Mouse (Mus musculus): ENCODE results near the gene Grpel1. TPM values are rescaled to one million over a fixed set of nuclear protein-coding genes. Genes with fewer than 3 reads are reported as not detected.

Gene Grpel1
- 46.3 TPM for polyA plus RNA-seq (2012; fragmentation: generic; extraction: Trizol)

- Histone ChIP-seq H3K27me3 (ENCODE audit: control insufficient read depth, insufficient read depth, insufficient read length) (no peaks in the 10 kb centered on the region), H3K4me2 (ENCODE audit: low read depth) (peak within 1 kb of the TSS; percentile 99), H3K4me3 (peak within 1 kb of the TSS; percentile 85), H3ac (ENCODE audit: control insufficient read depth, insufficient read length) (peak within 1 kb of the TSS; percentile 28), H3K36me3 (ENCODE audit: control insufficient read depth, insufficient read depth) (peaks cover 11% of the 10 kb centered on the region), H3K79me2 (ENCODE audit: control insufficient read depth, insufficient read depth) (peaks cover 41% of the 10 kb centered on the region)
- TF ChIP-seq REST (IDR thresholded peaks at IDR 0.05; ENCODE audit: insufficient read depth, insufficient read length) (no peak), POLR2AphosphoS2 (IDR thresholded peaks at IDR 0.05; ENCODE audit: insufficient read length, low read depth) (peak; percentile 98), TCF3 (IDR thresholded peaks at IDR 0.05; ENCODE audit: insufficient read length, low read depth) (no peak), POLR2A (IDR thresholded peaks at IDR 0.05; ENCODE audit: insufficient read length, low read depth) (peak; percentile 98), MAX (IDR thresholded peaks at IDR 0.05; ENCODE audit: low read depth) (no peak), CEBPB (IDR thresholded peaks at IDR 0.05; ENCODE audit: insufficient read depth, poor library complexity, severe bottlenecking) (no peak), MYOG (IDR thresholded peaks at IDR 0.05; ENCODE audit: control insufficient read depth in 1 of 3, insufficient read depth in 1 of 3, insufficient read length in 2 of 3, low read depth in 2 of 3) (no peak), SRF (IDR thresholded peaks at IDR 0.05; ENCODE audit: control insufficient read depth, insufficient read length, low read depth) (peak; percentile 30), USF1 (IDR thresholded peaks at IDR 0.05; ENCODE audit: low read depth) (no peak), MYOD1 (IDR thresholded peaks at IDR 0.05; ENCODE audit: control insufficient read depth in 1 of 3, insufficient read length in 2 of 3, low read depth in 2 of 3) (peak in 1 of 3 experiments; percentile 1), TCF12 (IDR thresholded peaks at IDR 0.05; ENCODE audit: insufficient read depth, poor library complexity, severe bottlenecking) (no peak), E2F4 (IDR thresholded peaks at IDR 0.05; ENCODE audit: insufficient read depth) (no peak)
These were observed at the start of gene Grpel1 for GRCm38 (mm10) chr5:36464709-36465661. TSS of gene Grpel1 (plus strand) at chr5:36464998.

GRCm38 (mm10) chr5:36419861-36420260 is 44.9 kb upstream of the Grpel1 start:
- H3K4me2 ChIP-seq (ENCODE audit: low read depth) = no peak overlapping the region
- no peaks in the 10 kb centered on the region for H3K79me2 ChIP-seq (ENCODE audit: control insufficient read depth, insufficient read depth)
- peaks cover 10% of the 10 kb centered on the region for H3K27me3 ChIP-seq (ENCODE audit: control insufficient read depth, insufficient read depth, insufficient read length)
- no peak overlapping the region for H3K4me3 ChIP-seq
- no peak overlapping the region for H3ac ChIP-seq (ENCODE audit: control insufficient read depth, insufficient read length)
- TF ChIP-seq POLR2A (IDR thresholded peaks at IDR 0.05; ENCODE audit: insufficient read length, low read depth) (no peak), TCF3 (IDR thresholded peaks at IDR 0.05; ENCODE audit: insufficient read length, low read depth) (no peak), POLR2AphosphoS2 (IDR thresholded peaks at IDR 0.05; ENCODE audit: insufficient read length, low read depth) (no peak), E2F4 (IDR thresholded peaks at IDR 0.05; ENCODE audit: insufficient read depth) (no peak), TCF12 (IDR thresholded peaks at IDR 0.05; ENCODE audit: insufficient read depth, poor library complexity, severe bottlenecking) (no peak), REST (IDR thresholded peaks at IDR 0.05; ENCODE audit: insufficient read depth, insufficient read length) (no peak), CEBPB (IDR thresholded peaks at IDR 0.05; ENCODE audit: insufficient read depth, poor library complexity, severe bottlenecking) (no peak), USF1 (IDR thresholded peaks at IDR 0.05; ENCODE audit: low read depth) (no peak), MAX (IDR thresholded peaks at IDR 0.05; ENCODE audit: low read depth) (no peak)
- H3K36me3 ChIP-seq (ENCODE audit: control insufficient read depth, insufficient read depth) = no peaks in the 10 kb centered on the region

- TF ChIP-seq CEBPB (IDR thresholded peaks at IDR 0.05; ENCODE audit: insufficient read depth, poor library complexity, severe bottlenecking) (no peak), MYOG (IDR thresholded peaks at IDR 0.05; ENCODE audit: control insufficient read depth in 1 of 3, insufficient read depth in 1 of 3, insufficient read length in 2 of 3, low read depth in 2 of 3) (no peak), REST (IDR thresholded peaks at IDR 0.05; ENCODE audit: insufficient read depth, insufficient read length) (no peak), TCF3 (IDR thresholded peaks at IDR 0.05; ENCODE audit: insufficient read length, low read depth) (no peak), MAX (IDR thresholded peaks at IDR 0.05; ENCODE audit: low read depth) (no peak), MYOD1 (IDR thresholded peaks at IDR 0.05; ENCODE audit: control insufficient read depth in 1 of 3, insufficient read length in 2 of 3, low read depth in 2 of 3) (no peak), E2F4 (IDR thresholded peaks at IDR 0.05; ENCODE audit: insufficient read depth) (no peak), TCF12 (IDR thresholded peaks at IDR 0.05; ENCODE audit: insufficient read depth, poor library complexity, severe bottlenecking) (no peak), USF1 (IDR thresholded peaks at IDR 0.05; ENCODE audit: low read depth) (no peak), POLR2A (IDR thresholded peaks at IDR 0.05; ENCODE audit: insufficient read length, low read depth) (no peak), POLR2AphosphoS2 (IDR thresholded peaks at IDR 0.05; ENCODE audit: insufficient read length, low read depth) (no peak), SRF (IDR thresholded peaks at IDR 0.05; ENCODE audit: control insufficient read depth, insufficient read length, low read depth) (no peak)
- no peak overlapping the region for H3ac ChIP-seq (ENCODE audit: control insufficient read depth, insufficient read length)
- H3K36me3 ChIP-seq (ENCODE audit: control insufficient read depth, insufficient read depth) = no peaks in the 10 kb centered on the region
- H3K4me3 ChIP-seq = no peak overlapping the region
- H3K27me3 ChIP-seq (ENCODE audit: control insufficient read depth, insufficient read depth, insufficient read length) = peaks cover 22% of the 10 kb centered on the region
- no peak overlapping the region for H3K4me2 ChIP-seq (ENCODE audit: low read depth)
- H3K79me2 ChIP-seq (ENCODE audit: control insufficient read depth, insufficient read depth) = no peaks in the 10 kb centered on the region
These were observed 42.1 kb upstream of the Grpel1 start for GRCm38 (mm10) chr5:36422689-36423088.

- no peak overlapping the region for H3K4me2 ChIP-seq (ENCODE audit: low read depth)
- H3K4me3 ChIP-seq = no peak overlapping the region
- H3K36me3 ChIP-seq (ENCODE audit: control insufficient read depth, insufficient read depth) = no peaks in the 10 kb centered on the region
- no peak for TF ChIP-seq MYOD1 (IDR thresholded peaks at IDR 0.05; ENCODE audit: control insufficient read depth in 1 of 3, insufficient read length in 2 of 3, low read depth in 2 of 3)
- no peak for TF ChIP-seq POLR2A (IDR thresholded peaks at IDR 0.05; ENCODE audit: insufficient read length, low read depth)
- TF ChIP-seq REST (IDR thresholded peaks at IDR 0.05; ENCODE audit: insufficient read depth, insufficient read length) = no peak
- TF ChIP-seq USF1 (IDR thresholded peaks at IDR 0.05; ENCODE audit: low read depth) = no peak
- TF ChIP-seq CEBPB (IDR thresholded peaks at IDR 0.05; ENCODE audit: insufficient read depth, poor library complexity, severe bottlenecking) = no peak
- TF ChIP-seq E2F4 (IDR thresholded peaks at IDR 0.05; ENCODE audit: insufficient read depth) = no peak
- TF ChIP-seq POLR2AphosphoS2 (IDR thresholded peaks at IDR 0.05; ENCODE audit: insufficient read length, low read depth) = no peak
- TF ChIP-seq TCF12 (IDR thresholded peaks at IDR 0.05; ENCODE audit: insufficient read depth, poor library complexity, severe bottlenecking) = no peak
- no peak for TF ChIP-seq MYOG (IDR thresholded peaks at IDR 0.05; ENCODE audit: control insufficient read depth in 1 of 3, insufficient read depth in 1 of 3, insufficient read length in 2 of 3, low read depth in 2 of 3)
- no peak for TF ChIP-seq MAX (IDR thresholded peaks at IDR 0.05; ENCODE audit: low read depth)
- no peak for TF ChIP-seq SRF (IDR thresholded peaks at IDR 0.05; ENCODE audit: control insufficient read depth, insufficient read length, low read depth)
- TF ChIP-seq TCF3 (IDR thresholded peaks at IDR 0.05; ENCODE audit: insufficient read length, low read depth) = no peak
- H3ac ChIP-seq (ENCODE audit: control insufficient read depth, insufficient read length) = no peak overlapping the region
- H3K79me2 ChIP-seq (ENCODE audit: control insufficient read depth, insufficient read depth) = no peaks in the 10 kb centered on the region
- H3K27me3 ChIP-seq (ENCODE audit: control insufficient read depth, insufficient read depth, insufficient read length) = peaks cover 22% of the 10 kb centered on the region
These were observed 40.1 kb upstream of the Grpel1 start for GRCm38 (mm10) chr5:36424676-36425075.

All from myocyte (in vitro differentiated cells).